Mouse (Mus musculus) fibroblast of lung, adult 2 months (primary cell): ENCODE data around the gene Gm20814.
"Not testable (repeated sequence)": the region's sequence is repeated elsewhere in the genome, so short reads cannot be mapped to it uniquely, and the experiment has no call there.

Experiments used
- DNase-seq: peaks from one replicate; pipeline ENCODE4 v3.0.0-alpha.2; 2011; ENCODE audit warnings: low read depth

Gene Gm20814

DNA sequence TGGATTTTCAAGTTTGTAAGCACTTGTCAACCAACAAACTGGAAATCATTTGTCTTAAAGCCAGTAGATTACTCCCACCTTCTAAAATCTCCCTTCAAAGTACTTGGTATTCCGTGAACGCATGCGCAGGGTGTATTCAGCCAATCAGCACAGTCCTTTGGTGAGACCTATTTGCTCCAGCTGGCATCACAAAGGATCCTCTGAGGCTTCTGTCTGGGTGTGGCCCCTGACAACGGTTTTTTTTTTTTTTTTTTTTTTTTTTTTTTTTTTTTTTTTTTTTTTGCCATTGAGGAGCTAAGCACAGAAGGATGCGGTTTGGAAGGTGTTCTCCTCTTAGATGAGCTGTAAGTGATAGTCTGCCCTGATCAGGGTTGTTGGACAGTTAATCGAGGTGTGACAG is at the start of gene Gm20814:
TSS of gene Gm20814 (plus strand) at position 301 of the 400 bp plus-strand sequence.
- not testable (repeated sequence) for DNase-seq
